ENCODE assay signal across 9 mouse cellular contexts in genomic region chr12:46399653-46399975, GRCm38 (mm10).
A peak's percentile ranks its signal among the peaks of the same experiment; 100 is the strongest.
DNase-seq lines count a peak whose midpoint lies in the region; ATAC-seq lines count a peak whose summit lies in the region.
"Had no signal": no experiment of that assay in that cellular context is flagged by ENCODE, and none has a peak within 500 bp of the region (broad histone marks: within the 10 kb centered on the region; RNA-seq: fewer than 3 reads in every experiment).

No protein-coding gene starts in this region.

- H3K27ac ChIP-seq in intestine, embryonic 15.5 days = no peak overlapping the region
- H3K27ac ChIP-seq in midbrain, embryonic 15.5 days = peak overlapping the region; percentile 83

- peak overlapping the region; percentile 32 for H3K9ac ChIP-seq in intestine, embryonic 15.5 days
- peak overlapping the region; percentile 54 for H3K9ac ChIP-seq in midbrain, embryonic 15.5 days

- peaks cover 3% of the 10 kb centered on the region; the same call in 1 of the 2 replicates for H3K4me1 ChIP-seq in megakaryocyte, embryonic 14.5 days
- H3K4me1 ChIP-seq in intestine, embryonic 15.5 days (replicated peaks) = no peaks in the 10 kb centered on the region
- 0 out of 2 replicates have a peak, but pooled peaks cover 4% of the 10 kb centered on the region for H3K4me1 ChIP-seq in midbrain, embryonic 15.5 days

- H3K4me2 ChIP-seq in intestine, embryonic 15.5 days (replicated peaks) = peak overlapping the region; percentile 91
- H3K4me2 ChIP-seq in midbrain, embryonic 15.5 days = peak overlapping the region; percentile 66

- peaks cover 8% of the 10 kb centered on the region for H3K27me3 ChIP-seq in megakaryocyte, embryonic 14.5 days (replicated peaks)
- no peaks in the 10 kb centered on the region for H3K27me3 ChIP-seq in intestine, embryonic 15.5 days (replicated peaks)
- H3K27me3 ChIP-seq in midbrain, embryonic 15.5 days (replicated peaks) = no peaks in the 10 kb centered on the region

- no peaks in the 10 kb centered on the region for H3K9me3 ChIP-seq in megakaryocyte, embryonic 14.5 days
- H3K9me3 ChIP-seq in intestine, embryonic 15.5 days = no peaks in the 10 kb centered on the region
- H3K9me3 ChIP-seq in midbrain, embryonic 15.5 days = no peaks in the 10 kb centered on the region

- no peaks in the 10 kb centered on the region for H3K36me3 ChIP-seq in megakaryocyte, embryonic 14.5 days (replicated peaks; ENCODE audit: low read length)
- no peaks in the 10 kb centered on the region for H3K36me3 ChIP-seq in intestine, embryonic 15.5 days
- H3K36me3 ChIP-seq in midbrain, embryonic 15.5 days (replicated peaks) = no peaks in the 10 kb centered on the region

- 1% methylated on average over 14 of the region's 14 CpGs for WGBS in intestine, embryonic 15.5 days
- WGBS in midbrain, embryonic 15.5 days = 0% methylated on average over 14 of the region's 14 CpGs

- peak; percentile 20 to 50 for DNase-seq in cerebellum, postnatal 25 days
- DNase-seq in cerebellum, adult 11 months = no peak
- no peak for DNase-seq in urinary bladder, postnatal 4 days (ENCODE audit: low spot score in 2 of 2)
- no peak for DNase-seq in testis, postnatal 10 days (ENCODE audit: low spot score)

- ATAC-seq in megakaryocyte, adult 5-6 weeks (ENCODE audit: poor library complexity, severe bottlenecking) = no peak
- peak; percentile 85 for ATAC-seq in intestine, embryonic 15.5 days
- peak; percentile 85 for ATAC-seq in midbrain, embryonic 15.5 days (replicated peaks)

- peak overlapping the region; percentile 81 for H3K4me3 ChIP-seq in megakaryocyte, embryonic 14.5 days (replicated peaks)
- peak overlapping the region; percentile 42 for H3K4me3 ChIP-seq in intestine, embryonic 15.5 days (replicated peaks)
- peak overlapping the region; percentile 47 for H3K4me3 ChIP-seq in midbrain, embryonic 15.5 days
- H3K4me3 ChIP-seq: erythroblast, embryonic 14.5 days had no signal

Comparison
In these comparisons a context has a peak if more than half of its experiments do, and no peak if none do; other contexts are left out.
1. DNase-seq: peak in cerebellum, postnatal 25 days (2 of 2); none in cerebellum, adult 11 months (single experiment), urinary bladder, postnatal 4 days (0 of 2) and testis, postnatal 10 days (single experiment).
2. Peak in every context shown above with its lines, with median percentiles within 50 percentile points of each other: H3K4me3 ChIP-seq.